Mouse (Mus musculus) midbrain, embryonic 10.5 days (tissue): ENCODE measurements around the gene Rdh16f1. TPM values are rescaled to one million over a fixed set of nuclear protein-coding genes. Genes with fewer than 3 reads are reported as not detected.

Experiments used
- DNase-seq: peaks from one replicate; pipeline ENCODE4 v3.0.0-alpha.2; 2017; ENCODE audit warnings: low spot score
- H3K27ac ChIP-seq: fragments of 300-500 bp; sonication (generic); replicated peaks from 2 replicates; pipeline ENCODE4 v1.5.1; 2016; ENCODE audit warnings: mild to moderate bottlenecking
- H3K27me3 ChIP-seq: fragments of 300-500 bp; sonication (generic); 2 replicates; pipeline ENCODE4 v1.6.1; 2016; ENCODE audit warnings: low read depth, mild to moderate bottlenecking; ENCODE audit not compliant: poor library complexity, severe bottlenecking
- H3K36me3 ChIP-seq: fragments of 300-500 bp; sonication (generic); 2 replicates; pipeline ENCODE4 v1.6.1; 2016; ENCODE audit warnings: mild to moderate bottlenecking, moderate library complexity
- H3K4me1 ChIP-seq: fragments of 300-500 bp; sonication (generic); 2 replicates; pipeline ENCODE4 v1.6.1; 2016
- H3K4me3 ChIP-seq: fragments of 300-500 bp; sonication (generic); 2 replicates; pipeline ENCODE4 v1.5.1; 2016; ENCODE audit warnings: mild to moderate bottlenecking, moderate library complexity
- H3K9me3 ChIP-seq: fragments of 300-500 bp; sonication (generic); replicated peaks from 2 replicates; pipeline ENCODE4 v1.6.1; 2016; ENCODE audit warnings: mild to moderate bottlenecking
- WGBS: fragments of 180-500 bp; shearing (Covaris S2); methylation state at CpG from one replicate; pipeline ENCODE4 v1.1.7; 2016; 5-methylcytosine and 5-hydroxymethylcytosine counted together
- polyA plus RNA-seq: library from polyadenylated mRNA; unstranded; fragments of >200 nt; fragmentation: Nextera tagmentation; extraction: Ambion mirVana; gene quantifications from 2 replicates; pipeline ENCODE4 v1.2.1, GENCODE M21; 2016

Gene Rdh16f1
- polyA plus RNA-seq: not detected in 2 replicates

DNA sequence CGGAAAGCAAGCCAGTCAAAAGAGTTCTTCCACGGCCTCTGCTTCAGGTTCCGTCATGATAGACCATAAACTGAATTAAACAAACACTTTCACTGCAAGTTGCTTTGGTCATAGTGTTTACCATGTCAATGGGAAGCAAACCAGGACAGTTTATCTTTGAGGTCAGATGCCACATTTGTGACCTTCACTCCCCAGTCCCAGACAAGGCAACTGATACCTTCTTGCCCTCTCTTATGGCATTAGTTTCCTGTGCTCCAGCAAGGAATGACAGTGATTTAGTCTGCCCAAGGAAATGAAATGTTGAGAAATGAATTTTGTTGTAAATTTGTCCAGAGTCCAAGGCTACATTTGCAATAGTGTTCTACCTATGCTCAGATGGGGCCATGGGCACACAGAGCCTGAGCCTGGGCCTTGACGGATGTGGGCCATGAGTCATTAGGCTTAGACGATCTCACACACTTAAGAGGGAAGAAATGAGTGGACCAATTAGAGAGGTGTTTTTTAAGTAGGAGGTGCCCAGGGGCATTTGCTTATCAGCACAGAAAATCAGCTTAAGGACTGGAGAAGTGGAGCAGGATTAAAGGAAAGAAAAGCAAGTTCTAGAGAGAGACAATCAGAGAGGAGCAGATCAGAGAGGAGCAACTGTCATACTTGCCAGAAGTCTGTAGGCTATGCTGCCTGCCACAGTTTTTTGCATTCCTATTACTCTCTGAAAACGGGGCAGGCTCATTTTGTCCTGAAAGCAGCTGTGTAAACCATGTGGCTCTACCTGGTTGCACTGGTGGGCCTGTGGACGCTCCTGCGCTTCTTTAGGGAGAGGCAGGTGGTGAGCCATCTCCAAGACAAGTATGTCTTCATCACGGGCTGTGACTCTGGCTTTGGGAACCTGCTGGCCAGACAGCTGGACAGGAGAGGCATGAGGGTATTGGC is at the start of gene Rdh16f1, which contains the start of gene Rdh1:
Rdh16f1 (plus strand) TSS at position 607 of the 930 bp plus-strand sequence.
Rdh1 (plus strand) TSS at position 541 of the 930 bp plus-strand sequence.
- no peak for DNase-seq
- 80% methylated on average over 9 of the region's 9 CpGs for WGBS
- H3K27me3 ChIP-seq: no peaks in the 10 kb centered on the region
- no peak within 1 kb of the TSS for H3K4me3 ChIP-seq
- no peaks in the 10 kb centered on the region for H3K36me3 ChIP-seq
- no peaks in the 10 kb centered on the region for H3K9me3 ChIP-seq
- H3K4me1 ChIP-seq: no peaks in the 10 kb centered on the region
- no peak within 1 kb of the TSS for H3K27ac ChIP-seq

DNA sequence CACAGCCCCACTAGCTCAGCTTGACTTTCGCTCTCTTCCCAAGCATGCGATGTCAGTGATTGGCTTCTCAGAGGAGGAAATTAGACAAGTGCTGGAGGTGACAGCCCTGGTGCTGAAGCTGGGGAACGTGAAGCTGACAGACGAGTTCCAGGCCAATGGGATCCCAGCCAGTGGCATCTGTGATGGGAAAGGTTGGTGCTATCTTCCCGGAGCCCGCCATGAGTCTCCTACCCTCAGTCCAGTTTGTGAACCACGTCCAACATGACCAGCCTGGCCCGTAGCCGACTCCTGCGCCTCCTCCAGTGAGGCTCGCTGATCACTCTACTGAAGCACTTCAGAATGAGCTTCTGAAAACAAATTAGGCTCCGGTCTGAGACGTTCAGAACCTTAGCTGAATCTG is 49.3 kb upstream of the Rdh16f1 start:
- Histone ChIP-seq H3K9me3 (no peaks in the 10 kb centered on the region), H3K27me3 (no peaks in the 10 kb centered on the region), H3K4me3 (no peak overlapping the region), H3K4me1 (no peaks in the 10 kb centered on the region), H3K27ac (no peak overlapping the region), H3K36me3 (no peaks in the 10 kb centered on the region)
- WGBS: 85% methylated on average over 13 of the region's 13 CpGs
- no peak for DNase-seq

DNA sequence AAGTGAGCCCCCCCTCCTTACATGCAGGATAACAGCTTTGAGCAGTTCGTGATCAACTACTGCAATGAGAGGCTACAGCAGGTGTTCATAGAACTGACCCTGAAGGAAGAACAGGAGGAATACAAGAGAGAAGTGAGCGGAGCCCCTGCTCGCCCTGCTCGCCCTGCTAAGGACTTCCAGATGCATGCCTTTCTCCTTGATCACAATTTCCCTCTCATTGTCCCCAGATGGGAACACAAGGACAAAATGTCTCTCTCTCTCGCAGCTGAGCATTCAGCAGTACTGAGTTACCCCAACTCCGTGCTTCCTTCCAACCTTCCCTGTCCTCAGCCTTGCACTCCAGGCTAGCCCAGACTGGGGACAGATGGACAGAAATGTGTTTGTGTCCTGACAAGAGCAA is 46.9 kb upstream of the Rdh16f1 start:
- 79% methylated on average over 6 of the region's 6 CpGs for WGBS
- no peaks in the 10 kb centered on the region for H3K27me3 ChIP-seq
- no peaks in the 10 kb centered on the region for H3K4me1 ChIP-seq
- no peak for DNase-seq
- H3K4me3 ChIP-seq: no peak overlapping the region
- H3K27ac ChIP-seq: no peak overlapping the region
- H3K9me3 ChIP-seq: no peaks in the 10 kb centered on the region
- H3K36me3 ChIP-seq: no peaks in the 10 kb centered on the region; the same call in 1 of the 2 replicates

DNA sequence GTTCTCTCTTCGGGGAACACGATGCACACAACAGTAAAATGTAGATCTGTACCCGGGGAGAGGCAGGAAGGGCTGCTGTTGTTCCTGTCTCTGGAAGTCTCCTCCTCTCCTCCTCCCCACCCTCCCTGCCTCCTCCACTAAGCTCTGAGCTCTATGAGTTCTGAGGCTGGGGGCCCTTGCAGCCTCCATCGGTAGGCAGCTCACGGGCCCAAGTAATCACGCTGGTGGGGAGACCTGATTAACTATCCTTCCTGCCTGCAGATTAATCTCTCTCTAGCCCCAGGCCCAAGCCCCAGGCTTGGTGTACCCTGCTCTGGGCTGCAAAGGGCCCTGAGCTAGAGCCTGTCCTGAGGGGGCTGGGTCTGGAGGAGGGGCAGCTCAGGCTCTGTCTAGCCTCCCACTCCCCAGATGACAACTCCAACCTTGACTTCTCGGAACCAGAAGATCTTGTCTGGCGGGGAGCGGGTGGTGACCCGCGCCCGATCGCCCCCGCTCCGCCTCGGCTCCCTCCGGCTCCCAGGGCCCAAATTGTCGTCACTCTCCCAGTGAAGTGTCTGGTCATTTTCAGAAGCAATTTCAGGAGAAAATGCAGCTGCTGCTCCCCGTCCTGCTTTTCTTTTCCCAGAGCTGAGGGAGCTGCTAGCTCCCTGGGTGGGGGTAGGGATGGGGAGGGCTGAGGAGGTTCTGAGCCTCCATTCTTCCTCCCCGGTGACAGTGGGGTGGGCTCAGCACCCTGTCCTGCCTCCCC is 37.7 kb upstream of the Rdh16f1 start:
- H3K36me3 ChIP-seq: no peaks in the 10 kb centered on the region
- DNase-seq: peak; percentile 44
- H3K4me3 ChIP-seq: peak overlapping the region; percentile 40
- H3K4me1 ChIP-seq: peaks cover 33% of the 10 kb centered on the region
- H3K27ac ChIP-seq: peak overlapping the region; percentile 76
- no peaks in the 10 kb centered on the region for H3K9me3 ChIP-seq
- H3K27me3 ChIP-seq: peaks cover 67% of the 10 kb centered on the region
- 11% methylated on average over 20 of the region's 20 CpGs for WGBS

DNA sequence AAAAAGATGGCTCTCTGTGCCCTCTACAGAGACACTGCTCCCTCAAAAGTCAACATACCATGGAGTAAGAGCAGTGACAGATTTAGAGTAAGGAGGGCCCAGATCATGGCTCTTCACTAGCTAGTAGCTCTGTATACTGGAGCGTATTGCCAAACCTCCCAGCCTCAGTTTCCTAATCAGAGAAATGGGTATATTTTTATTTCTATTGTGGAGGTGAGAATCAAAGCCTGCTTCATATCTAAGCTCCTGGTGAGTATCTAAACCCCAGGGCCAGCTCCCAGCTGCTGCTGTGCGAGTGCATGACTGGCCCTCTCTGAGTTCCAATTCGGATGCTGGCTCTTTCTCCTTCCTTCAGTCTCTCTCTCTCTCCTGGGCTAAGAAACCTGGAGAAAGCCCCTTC is 35.4 kb upstream of the Rdh16f1 start, which contains the start of gene Tac2:
Tac2 (plus strand) TSS at position 301 of the 400 bp plus-strand sequence.
- no peaks in the 10 kb centered on the region for H3K9me3 ChIP-seq
- H3K27me3 ChIP-seq: peaks cover 87% of the 10 kb centered on the region
- no peak within 1 kb of the TSS for H3K27ac ChIP-seq
- H3K36me3 ChIP-seq: no peaks in the 10 kb centered on the region
- no peak for DNase-seq
- H3K4me3 ChIP-seq: no peak within 1 kb of the TSS
- 80% methylated on average over 3 of the region's 3 CpGs for WGBS
- H3K4me1 ChIP-seq: peaks cover 33% of the 10 kb centered on the region

DNA sequence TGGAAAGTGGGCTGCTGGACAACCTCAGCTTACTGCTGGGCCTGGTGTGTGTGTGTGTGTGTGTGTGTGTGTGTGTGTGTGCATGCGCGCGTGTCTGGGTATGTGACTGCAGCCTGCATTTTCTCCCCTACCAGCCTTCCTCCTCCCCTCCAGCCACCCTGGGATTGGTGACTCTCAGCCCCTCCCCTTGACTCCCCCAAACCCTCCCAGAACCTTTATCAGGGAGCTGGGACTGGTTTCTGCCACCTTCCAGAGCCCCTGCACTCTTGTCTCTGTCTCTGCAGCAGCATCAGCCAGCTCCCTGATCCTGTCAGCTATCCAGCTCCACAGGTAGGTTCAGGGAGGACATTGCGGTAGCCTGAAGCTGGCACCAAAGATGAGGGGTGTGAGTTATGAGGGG is 34.5 kb upstream of the Rdh16f1 start:
- peaks cover 81% of the 10 kb centered on the region for H3K27me3 ChIP-seq
- H3K4me3 ChIP-seq: no peak overlapping the region
- no peaks in the 10 kb centered on the region for H3K9me3 ChIP-seq
- H3K4me1 ChIP-seq: peaks cover 33% of the 10 kb centered on the region
- no peak overlapping the region for H3K27ac ChIP-seq
- DNase-seq: no peak
- no peaks in the 10 kb centered on the region for H3K36me3 ChIP-seq
- WGBS: 93% methylated on average over 4 of the region's 4 CpGs

DNA sequence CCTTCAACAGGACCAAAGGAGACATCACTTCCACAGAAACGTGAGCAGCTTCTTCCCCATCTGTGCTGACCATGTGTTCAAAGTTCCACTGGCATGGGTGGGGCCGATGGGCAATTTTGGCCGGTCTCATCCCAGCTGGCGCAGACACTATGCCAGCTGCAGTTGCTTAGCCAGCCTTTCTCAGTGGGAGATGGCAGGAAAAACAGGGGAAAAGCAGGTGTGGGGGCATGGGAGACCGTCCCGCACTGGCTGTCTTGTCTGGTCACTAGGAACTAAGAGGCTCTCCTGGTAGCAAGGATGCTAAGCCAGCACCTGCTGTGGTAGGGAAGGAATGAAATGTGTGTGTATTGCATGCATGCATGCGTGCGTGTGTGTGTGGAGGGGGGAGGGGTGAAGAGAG is 31.1 kb upstream of the Rdh16f1 start:
- H3K27me3 ChIP-seq: peaks cover 60% of the 10 kb centered on the region
- no peaks in the 10 kb centered on the region for H3K36me3 ChIP-seq
- peaks cover 14% of the 10 kb centered on the region for H3K4me1 ChIP-seq
- no peaks in the 10 kb centered on the region for H3K9me3 ChIP-seq
- H3K27ac ChIP-seq: no peak overlapping the region
- 78% methylated on average over 8 of the region's 8 CpGs for WGBS
- no peak overlapping the region for H3K4me3 ChIP-seq
- DNase-seq: no peak

DNA sequence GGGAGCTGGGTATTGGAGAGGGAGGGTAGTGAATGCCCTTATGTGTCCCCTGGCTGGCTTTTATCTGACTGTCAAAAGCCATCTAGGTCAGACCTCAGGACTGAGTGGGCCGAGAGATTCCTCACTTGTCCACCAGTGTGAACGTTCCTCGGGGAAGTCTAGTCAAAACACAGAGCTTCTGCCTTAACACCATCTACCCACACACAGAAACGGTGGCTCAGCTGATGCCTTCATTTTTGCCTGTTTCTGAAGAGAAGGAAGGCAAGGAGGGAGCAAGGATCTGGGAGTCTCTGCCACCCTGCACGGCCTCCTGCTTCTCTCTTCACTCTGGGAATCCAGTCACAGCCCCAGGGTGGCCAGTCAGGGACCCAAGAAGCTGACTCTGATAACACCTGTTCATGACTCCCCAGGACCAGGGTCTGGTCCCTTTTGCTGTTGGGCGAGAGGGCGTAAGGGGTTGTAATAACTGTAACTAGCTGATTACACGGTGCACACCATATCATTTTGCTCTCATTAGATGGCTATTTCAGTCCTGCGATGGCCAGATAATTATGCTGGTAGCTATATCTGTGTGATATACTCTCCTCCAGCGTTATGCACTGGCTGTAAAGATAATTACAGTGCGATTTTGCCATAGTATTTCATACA is 29.2 kb upstream of the Rdh16f1 start:
- no peak overlapping the region for H3K4me3 ChIP-seq
- H3K27ac ChIP-seq: no peak overlapping the region
- H3K27me3 ChIP-seq: peaks cover 48% of the 10 kb centered on the region
- no peaks in the 10 kb centered on the region for H3K9me3 ChIP-seq
- H3K36me3 ChIP-seq: no peaks in the 10 kb centered on the region
- H3K4me1 ChIP-seq: peaks cover 14% of the 10 kb centered on the region
- WGBS: 70% methylated on average over 11 of the region's 11 CpGs
- DNase-seq: no peak

DNA sequence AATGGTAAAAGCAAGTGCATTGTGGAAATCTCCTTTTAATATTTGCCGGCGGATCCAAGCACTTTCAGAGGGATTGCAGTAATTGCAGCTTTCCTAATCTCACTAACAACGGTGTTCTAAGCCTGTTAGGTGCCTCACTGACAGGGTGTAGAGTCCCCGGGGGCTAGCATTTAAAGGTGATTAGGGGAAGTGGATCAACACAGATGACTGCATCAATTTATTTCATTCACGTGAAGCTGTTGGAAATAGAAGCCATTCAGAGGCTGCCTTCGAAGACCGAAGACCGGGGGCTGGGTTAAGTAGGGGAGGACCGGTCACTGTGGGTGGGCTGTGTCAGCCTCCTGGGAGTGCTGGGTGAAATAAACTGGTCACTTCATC is 28.7 kb upstream of the Rdh16f1 start:
- DNase-seq: no peak
- no peaks in the 10 kb centered on the region for H3K9me3 ChIP-seq
- no peak overlapping the region for H3K27ac ChIP-seq
- no peak overlapping the region for H3K4me3 ChIP-seq
- 37% methylated on average over 9 of the region's 9 CpGs for WGBS
- peaks cover 43% of the 10 kb centered on the region for H3K27me3 ChIP-seq
- no peaks in the 10 kb centered on the region for H3K36me3 ChIP-seq
- peaks cover 14% of the 10 kb centered on the region for H3K4me1 ChIP-seq

DNA sequence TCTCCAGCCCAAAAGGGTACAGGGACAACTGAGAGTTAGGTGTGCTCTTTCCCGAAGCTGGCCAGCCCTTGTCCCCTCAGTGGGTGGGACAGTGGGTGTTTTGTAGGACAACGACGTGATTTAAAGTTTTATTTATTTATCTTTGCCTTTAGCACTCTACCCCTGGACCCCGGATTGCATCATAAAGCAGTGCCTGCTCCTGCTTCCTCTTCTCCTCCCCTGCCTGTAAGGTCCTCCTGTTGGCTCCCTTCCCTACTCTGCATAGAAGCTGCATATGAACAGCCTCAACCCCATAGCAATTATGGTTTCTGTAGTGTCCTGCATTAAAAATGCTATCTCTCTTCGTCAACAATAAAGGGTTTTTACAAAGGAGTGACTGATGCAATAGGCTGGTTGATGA is 28.2 kb upstream of the Rdh16f1 start:
- Histone ChIP-seq H3K36me3 (no peaks in the 10 kb centered on the region), H3K27ac (no peak overlapping the region), H3K4me1 (peaks cover 14% of the 10 kb centered on the region), H3K4me3 (no peak overlapping the region), H3K27me3 (peaks cover 42% of the 10 kb centered on the region), H3K9me3 (no peaks in the 10 kb centered on the region)
- 43% methylated on average over 5 of the region's 5 CpGs for WGBS
- no peak for DNase-seq

DNA sequence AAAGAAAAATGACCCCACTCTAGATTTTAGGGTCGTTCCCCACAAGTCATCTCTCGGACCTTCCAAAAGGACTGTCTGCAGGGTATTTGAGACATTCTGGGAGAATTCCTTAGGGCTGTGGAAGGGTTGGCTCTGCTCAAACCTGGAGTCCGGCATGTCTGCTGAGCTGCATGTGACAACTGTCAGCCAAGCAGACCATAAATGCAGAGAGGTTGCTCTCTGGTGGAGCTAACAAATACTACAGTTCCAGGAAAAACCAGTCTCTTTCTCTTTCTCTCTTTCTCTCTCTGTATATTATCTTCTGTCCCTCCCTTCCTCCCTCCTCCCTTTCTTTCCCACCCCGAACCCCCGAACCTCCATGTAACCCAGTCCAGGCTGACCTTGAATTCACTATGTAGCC is 25.2 kb upstream of the Rdh16f1 start:
- no peaks in the 10 kb centered on the region for H3K9me3 ChIP-seq
- H3K27me3 ChIP-seq: peaks cover 17% of the 10 kb centered on the region
- no peak for DNase-seq
- no peak overlapping the region for H3K4me3 ChIP-seq
- 52% methylated on average over 5 of the region's 5 CpGs for WGBS
- H3K4me1 ChIP-seq: peaks cover 18% of the 10 kb centered on the region
- H3K27ac ChIP-seq: no peak overlapping the region
- no peaks in the 10 kb centered on the region for H3K36me3 ChIP-seq

DNA sequence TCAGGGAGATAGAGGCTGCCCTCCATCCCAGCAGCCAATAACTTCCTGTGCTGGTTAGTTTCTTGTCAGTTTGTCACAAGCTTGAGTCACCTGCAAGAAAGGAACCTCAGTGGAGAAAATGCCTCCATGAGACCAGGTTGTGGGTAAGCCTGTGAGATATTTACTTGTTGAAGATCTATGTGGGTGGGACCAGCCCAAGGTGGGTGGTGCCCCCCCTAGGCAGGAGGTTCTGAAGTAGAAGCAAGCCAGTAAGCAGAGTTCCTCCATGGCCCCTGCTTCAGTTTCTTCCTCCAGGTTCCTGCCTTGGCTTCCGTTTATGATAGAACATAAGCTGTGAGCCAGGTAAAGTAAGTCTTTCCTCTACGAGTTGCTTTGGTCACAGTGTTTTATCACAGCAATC is 23.3 kb upstream of the Rdh16f1 start:
- Histone ChIP-seq H3K9me3 (no peaks in the 10 kb centered on the region), H3K36me3 (peaks cover 3% of the 10 kb centered on the region), H3K4me3 (no peak overlapping the region), H3K4me1 (peaks cover 23% of the 10 kb centered on the region), H3K27ac (no peak overlapping the region), H3K27me3 (peaks cover 10% of the 10 kb centered on the region)
- DNase-seq: no peak
- 82% methylated on average over 2 of the region's 2 CpGs for WGBS
